Mouse (Mus musculus) myocyte (in vitro differentiated cells): ENCODE results near the gene Cebpg.

Experiments
- POLR2A ChIP-seq: IDR thresholded peaks from one replicate; pipeline ENCODE4 v1.6.1; 2011; ENCODE audit warnings: low read depth, mild to moderate bottlenecking, control low read depth, moderate library complexity; ENCODE audit not compliant: insufficient read length
- TCF12 ChIP-seq: IDR thresholded peaks from one replicate; pipeline ENCODE4 v1.6.1; 2011; ENCODE audit warnings: mild to moderate bottlenecking, control low read depth; ENCODE audit not compliant: poor library complexity, insufficient read depth, severe bottlenecking

DNA sequence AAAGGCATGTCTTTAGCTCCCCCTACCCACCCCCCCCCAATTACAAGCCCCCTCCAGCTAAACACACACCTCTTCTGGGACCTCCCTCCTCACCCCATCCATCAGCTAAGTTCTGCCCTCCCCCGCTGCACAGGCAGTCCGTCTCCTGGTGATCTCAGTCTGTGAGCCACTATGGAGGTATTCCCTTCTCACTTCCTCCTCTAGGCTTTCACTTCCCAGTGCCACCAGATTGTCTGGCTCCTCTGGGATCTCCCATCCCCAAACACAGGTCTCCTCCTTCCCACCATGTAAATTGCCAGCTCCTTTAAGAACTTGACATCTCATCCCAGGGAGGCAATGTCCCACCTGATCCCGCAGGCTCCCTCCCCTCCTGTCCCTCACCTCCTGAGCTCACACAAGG lies 9.6 kb upstream of the Cebpg start:
- TF ChIP-seq TCF12 (no peak), POLR2A (no peak)
